Mouse (Mus musculus): ENCODE data around the gene Cacnb3.

- TF ChIP-seq CTCF (conservative IDR thresholded peaks at IDR 0.05; ENCODE audit: insufficient read depth, insufficient read length, low read depth, low read length) (no peak), POLR2A (IDR thresholded peaks at IDR 0.05; ENCODE audit: low read depth, low read length) (no peak)
Measured at GRCm38 (mm10) chr15:98587751-98588150, 42.9 kb upstream of the Cacnb3 start.
